Mouse (Mus musculus) midbrain, postnatal 0 days (tissue): ENCODE measurements around the gene Olfr1309. TPM values are rescaled to one million over a fixed set of nuclear protein-coding genes. Genes with fewer than 3 reads are reported as not detected.

Experiments
- ATAC-seq: fragments of 200-750 bp; cut with Nextera tagmentation; 2 replicates; pipeline ENCODE4 v1.8.0; 2017; ENCODE audit warnings: moderate number of reproducible peaks, mild to moderate bottlenecking, moderate TSS enrichment, moderate library complexity; ENCODE audit not compliant: low FRiP score
- DNase-seq: peaks from one replicate; pipeline ENCODE4 v3.0.0-alpha.2; 2015; ENCODE audit warnings: low spot score
- H3K27ac ChIP-seq: fragments of 300-500 bp; sonication (generic); 2 replicates; pipeline ENCODE4 v1.5.1; 2014; ENCODE audit warnings: low read depth, mild to moderate bottlenecking, low read length, mixed read lengths
- H3K27me3 ChIP-seq: fragments of 300-500 bp; sonication (generic); 2 replicates; pipeline ENCODE4 v1.6.1; 2014; ENCODE audit warnings: low read length, control low read depth, mixed read lengths; ENCODE audit not compliant: insufficient read depth
- H3K36me3 ChIP-seq: fragments of 300-500 bp; sonication (generic); 2 replicates; pipeline ENCODE4 v1.6.1; 2014; ENCODE audit warnings: low read length, control low read depth, mixed read lengths; ENCODE audit not compliant: insufficient read depth
- H3K4me1 ChIP-seq: fragments of 300-500 bp; sonication (generic); 2 replicates; pipeline ENCODE4 v1.6.1; 2014; ENCODE audit warnings: mild to moderate bottlenecking, control low read depth, antibody characterized with exemption, low read length, mixed read lengths; ENCODE audit not compliant: insufficient read depth
- H3K4me2 ChIP-seq: fragments of 300-500 bp; sonication (generic); 2 replicates; pipeline ENCODE4 v1.6.1; 2014; ENCODE audit warnings: low read depth, mild to moderate bottlenecking, low read length, mixed read lengths; ENCODE audit not compliant: poor library complexity, severe bottlenecking
- H3K4me3 ChIP-seq: fragments of 300-500 bp; sonication (generic); 2 replicates; pipeline ENCODE4 v1.5.1; 2014; ENCODE audit warnings: low read depth, mild to moderate bottlenecking, low read length, moderate library complexity
- H3K9ac ChIP-seq: fragments of 300-500 bp; sonication (generic); replicated peaks from 2 replicates; pipeline ENCODE4 v1.6.1; 2014; ENCODE audit warnings: mild to moderate bottlenecking, low read length, moderate library complexity, mixed read lengths; ENCODE audit not compliant: poor library complexity, severe bottlenecking
- H3K9me3 ChIP-seq: fragments of 300-500 bp; sonication (generic); 2 replicates; pipeline ENCODE4 v1.6.1; 2016; ENCODE audit warnings: low read length, control low read depth
- CTCF ChIP-seq: IDR thresholded peaks from 2 replicates; pipeline ENCODE4 v1.5.1; 2016; ENCODE audit warnings: antibody characterized with exemption, mild to moderate bottlenecking
- WGBS: fragments of 180-500 bp; shearing (Covaris S2); extraction: QIAGEN DNeasy Blood & Tissue Kit; methylation state at CpG from one replicate; pipeline ENCODE4 v1.1.7; 2014; 5-methylcytosine and 5-hydroxymethylcytosine counted together
- polyA plus RNA-seq: library from polyadenylated mRNA; unstranded; fragments of >200 nt; fragmentation: Nextera tagmentation; extraction: Ambion mirVana; gene quantifications from 2 replicates; pipeline ENCODE4 v1.2.1, GENCODE M21; 2015
- total RNA-seq: library from RNA; depleted of rRNA; stranded (reverse); fragments of >200 nt; gene quantifications from 2 replicates; pipeline ENCODE4 v1.2.3, GENCODE M21; 2014; rRNA removed

The Olfr1309 gene
- total and polyA plus RNA-seq, 2 experiments from 2014 or later, result not detected

DNA sequence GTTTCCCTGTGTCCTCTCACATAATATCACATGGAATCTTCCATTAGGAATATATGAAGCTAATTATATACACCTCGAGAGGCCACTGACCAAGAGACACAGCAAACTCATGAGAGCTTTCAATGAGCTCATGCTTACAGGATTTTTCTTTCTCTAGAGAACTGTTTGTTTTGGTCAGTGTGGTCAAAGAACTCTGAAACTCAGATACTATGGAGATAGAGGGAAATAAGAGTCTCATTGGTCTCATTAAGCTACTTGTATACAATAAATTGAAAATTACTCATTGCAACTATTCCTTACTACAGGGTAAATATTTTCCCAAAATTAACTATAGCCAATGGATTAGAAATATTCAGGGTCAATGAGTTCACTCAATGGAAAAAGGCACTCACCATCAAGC, 40.7 kb downstream of the Olfr1309 start, which contains the start of gene Olfr1307:
Olfr1307 (minus strand) TSS at position 101 of the 400 bp plus-strand sequence.
- Histone ChIP-seq H3K4me3 (no peak within 1 kb of the TSS), H3K4me1 (no peaks in the 10 kb centered on the region), H3K9ac (no peak within 1 kb of the TSS), H3K9me3 (no peaks in the 10 kb centered on the region), H3K4me2 (no peak within 1 kb of the TSS), H3K36me3 (no peaks in the 10 kb centered on the region), H3K27ac (no peak within 1 kb of the TSS), H3K27me3 (no peaks in the 10 kb centered on the region)
- ATAC-seq (no peak), DNase-seq (no peak)
- 71% methylated on average over 1 of the region's 1 CpGs for WGBS
- no peak for TF ChIP-seq CTCF

Other genes starting within 250 kb of the Olfr1309 start
- not detected in 2 replicates for gene Olfr1301, start 239.3 kb downstream of the Olfr1309 start, total RNA-seq
- not detected in 2 replicates for gene Olfr1301, start 239.3 kb downstream of the Olfr1309 start, polyA plus RNA-seq
- gene Olfr1302, start 212.9 kb downstream of the Olfr1309 start, total RNA-seq, result not detected in 2 replicates
- not detected in 2 replicates for gene Olfr1302, start 212.9 kb downstream of the Olfr1309 start, polyA plus RNA-seq
- gene Olfr1303, start 169.9 kb downstream of the Olfr1309 start, total RNA-seq, result not detected in 2 replicates
- gene Olfr1303, start 169.9 kb downstream of the Olfr1309 start, polyA plus RNA-seq, result not detected in 2 replicates
- 0.27 TPM in 1 of 2 replicates, not detected in the other for gene Olfr1305, start 113.1 kb downstream of the Olfr1309 start, total RNA-seq
- gene Olfr1305, start 113.1 kb downstream of the Olfr1309 start, polyA plus RNA-seq, result not detected in 2 replicates
- gene Olfr1306, start 74.0 kb downstream of the Olfr1309 start, total RNA-seq, result not detected in 2 replicates
- not detected in 2 replicates for gene Olfr1306, start 74.0 kb downstream of the Olfr1309 start, polyA plus RNA-seq
- gene Olfr1307, start 40.8 kb downstream of the Olfr1309 start, total RNA-seq, result 0.47 TPM in 1 of 2 replicates, not detected in the other
- gene Olfr1307, start 40.8 kb downstream of the Olfr1309 start, polyA plus RNA-seq, result not detected in 2 replicates
- not detected in 2 replicates for gene Olfr1308, start 25.3 kb downstream of the Olfr1309 start, total RNA-seq
- not detected in 2 replicates for gene Olfr1308, start 25.3 kb downstream of the Olfr1309 start, polyA plus RNA-seq
- gene Olfr1310, start 22.4 kb upstream of the Olfr1309 start, total RNA-seq, result not detected in 2 replicates
- gene Olfr1310, start 22.4 kb upstream of the Olfr1309 start, polyA plus RNA-seq, result not detected in 2 replicates
- gene Olfr1311, start 34.1 kb upstream of the Olfr1309 start, total RNA-seq, result not detected in 2 replicates
- not detected in 2 replicates for gene Olfr1311, start 34.1 kb upstream of the Olfr1309 start, polyA plus RNA-seq
- gene Olfr1312, start 60.0 kb upstream of the Olfr1309 start, total RNA-seq, result not detected in 2 replicates
- not detected in 2 replicates for gene Olfr1312, start 60.0 kb upstream of the Olfr1309 start, polyA plus RNA-seq
- gene Olfr1313, start 87.6 kb upstream of the Olfr1309 start, total RNA-seq, result not detected in 2 replicates
- gene Olfr1313, start 87.6 kb upstream of the Olfr1309 start, polyA plus RNA-seq, result not detected in 2 replicates
- gene Olfr1314, start 106.5 kb upstream of the Olfr1309 start, total RNA-seq, result not detected in 2 replicates
- gene Olfr1314, start 106.5 kb upstream of the Olfr1309 start, polyA plus RNA-seq, result not detected in 2 replicates
- gene Olfr1315-ps1, start 125.2 kb upstream of the Olfr1309 start, total RNA-seq, result not detected in 2 replicates
- gene Olfr1315-ps1, start 125.2 kb upstream of the Olfr1309 start, polyA plus RNA-seq, result not detected in 2 replicates
- 0.16 TPM in 1 of 2 replicates, not detected in the other for gene Olfr1316, start 144.7 kb upstream of the Olfr1309 start, total RNA-seq
- not detected in 2 replicates for gene Olfr1316, start 144.7 kb upstream of the Olfr1309 start, polyA plus RNA-seq
- not detected in 2 replicates for gene Olfr1317, start 150.0 kb upstream of the Olfr1309 start, total RNA-seq
- gene Olfr1317, start 150.0 kb upstream of the Olfr1309 start, polyA plus RNA-seq, result not detected in 2 replicates
- not detected in 2 replicates for gene Olfr1318, start 163.9 kb upstream of the Olfr1309 start, total RNA-seq
- gene Olfr1318, start 163.9 kb upstream of the Olfr1309 start, polyA plus RNA-seq, result 0.05 TPM in 1 of 2 replicates, not detected in the other
- gene Lpcat4, start 249.2 kb upstream of the Olfr1309 start, total RNA-seq, result 23.3 and 37.2 TPM in 2 replicates
- gene Lpcat4, start 249.2 kb upstream of the Olfr1309 start, polyA plus RNA-seq, result 20.2 and 21.6 TPM in 2 replicates